Comparison of ENCODE assay signal across 9 mouse cellular contexts in the genomic region with DNA sequence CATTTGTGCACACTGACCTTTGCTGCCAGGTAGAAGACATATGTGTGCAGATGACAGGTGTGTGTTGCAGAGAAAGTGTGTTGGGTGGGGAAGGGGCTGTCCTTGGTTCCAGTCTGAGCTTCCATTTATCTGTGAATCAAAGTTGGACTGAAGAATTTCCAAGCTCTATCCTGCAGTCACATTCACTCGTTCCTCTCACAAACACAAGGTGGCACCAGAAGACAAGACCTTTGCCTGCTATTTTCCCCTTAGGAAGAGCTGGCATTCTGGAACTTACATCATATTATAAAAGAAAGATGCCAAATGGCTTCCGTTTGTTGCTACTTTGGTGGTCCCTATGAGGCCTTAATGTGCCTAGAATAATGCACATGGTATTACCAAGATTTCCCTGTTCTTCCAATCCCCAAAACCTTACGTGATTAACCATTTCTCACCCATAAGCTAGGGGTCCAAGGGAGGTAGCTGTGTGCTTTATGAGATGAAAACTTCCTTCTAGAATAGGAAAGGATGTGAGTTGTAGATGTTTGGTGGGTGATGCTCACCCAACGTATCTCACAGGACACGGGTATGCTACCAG. TPM values are rescaled to one million over a fixed set of nuclear protein-coding genes. Genes with fewer than 3 reads are reported as not detected.
A peak's percentile ranks its signal among the peaks of the same experiment; 100 is the strongest.
DNase-seq lines count a peak whose midpoint lies in the region; TF ChIP-seq lines count a peak whose summit lies in the region.
"Had no signal": no experiment of that assay in that cellular context is flagged by ENCODE, and none has a peak within 500 bp of the region (broad histone marks: within the 10 kb centered on the region; RNA-seq: fewer than 3 reads in every experiment).

No protein-coding gene starts in this region.

- 0 out of 2 replicates have a peak, but pooled peaks cover 8% of the 10 kb centered on the region for H3K4me1 ChIP-seq in hindbrain, embryonic 10.5 days (replicated peaks)
- H3K4me1 ChIP-seq in small intestine, adult 2 months (ENCODE audit: control insufficient read depth, insufficient read depth, insufficient read length, low read length): peaks cover 9% of the 10 kb centered on the region; the same call in 1 of the 2 replicates
- H3K4me1 ChIP-seq: megakaryocyte, embryonic 14.5 days had no signal

- peak; percentile 39 for DNase-seq in 416B (ENCODE audit: low read depth)
- DNase-seq in Muller cell, postnatal 12 days (ENCODE audit: inconsistent ontology term): peak; percentile 70
- DNase-seq in embryo, embryonic 10 days (ENCODE audit: low spot score): peak; percentile 86
- peak; percentile 37 for DNase-seq in hindbrain, embryonic 10.5 days (ENCODE audit: low spot score)
- DNase-seq in layer of hippocampus, adult 2 months (ENCODE audit: low spot score in 2 of 2): peak; percentile 41 to 62
- peak; percentile 75 for DNase-seq in lung, postnatal 25 days (ENCODE audit: low spot score)
- DNase-seq in thymus, postnatal 25 days: no peak

- H3K9me3 ChIP-seq in hindbrain, embryonic 10.5 days: no peaks in the 10 kb centered on the region
- H3K9me3 ChIP-seq: megakaryocyte, embryonic 14.5 days had no signal

- 55% methylated on average over 5 of the region's 5 CpGs for WGBS in hindbrain, embryonic 10.5 days
- WGBS in small intestine, adult 2 months: 44% methylated on average over 5 of the region's 5 CpGs

- peak; percentile 92 for TF ChIP-seq CTCF in layer of hippocampus, adult 2 months (conservative IDR thresholded peaks at IDR 0.05)
- 0 out of 2 replicates have a peak, but pooled peaks have one; percentile 11 for TF ChIP-seq CTCF in small intestine, adult 2 months (IDR thresholded peaks at IDR 0.05; ENCODE audit: extremely low read depth, insufficient read length, insufficient replicate concordance, low read depth, low read length)

- TF ChIP-seq POLR2A in small intestine, adult 2 months (IDR thresholded peaks at IDR 0.05; ENCODE audit: low read depth, low read length): no peak

- H3K27me3 ChIP-seq in hindbrain, embryonic 10.5 days (ENCODE audit: insufficient read depth, poor library complexity, severe bottlenecking): no peaks in the 10 kb centered on the region
- H3K27me3 ChIP-seq in small intestine, adult 2 months (ENCODE audit: control insufficient read depth, insufficient read depth, low read length): no peaks in the 10 kb centered on the region

- no peak overlapping the region for H3K27ac ChIP-seq in hindbrain, embryonic 10.5 days
- no peak overlapping the region for H3K27ac ChIP-seq in layer of hippocampus, adult 2 months
- H3K27ac ChIP-seq in small intestine, adult 2 months (ENCODE audit: insufficient read depth, low read depth, low read length): no peak overlapping the region

- H3K4me3 ChIP-seq in hindbrain, embryonic 10.5 days: no peak overlapping the region
- H3K4me3 ChIP-seq in layer of hippocampus, adult 2 months: no peak overlapping the region
- H3K4me3 ChIP-seq in small intestine, adult 2 months (ENCODE audit: low read depth, low read length): no peak overlapping the region
- H3K4me3 ChIP-seq: megakaryocyte, embryonic 14.5 days had no signal

- H3K36me3 ChIP-seq in hindbrain, embryonic 10.5 days: peaks cover 4% of the 10 kb centered on the region; the same call in 1 of the 2 replicates
- H3K36me3 ChIP-seq in small intestine, adult 2 months (ENCODE audit: control insufficient read depth, insufficient read depth, low read length): no peaks in the 10 kb centered on the region

RNA-seq across cellular contexts. Expression of a gene that starts 45.1 kb away (rescaled TPM):
- polyA plus RNA-seq in hindbrain, embryonic 10.5 days (2016; fragmentation: Nextera tagmentation; extraction: Ambion mirVana): 6.5 and 7.4 TPM in 2 replicates
- 1 to 10 TPM; 2.0 to 2.3 TPM for total RNA-seq in layer of hippocampus, adult 2 months (2021)
- polyA plus RNA-seq in small intestine, adult 2 months (2012; rRNA removed): 71.5 and 111 TPM in 2 replicates

RNA-seq across cellular contexts. Expression of a gene that starts 53.3 kb away (rescaled TPM):
- 0.85 and 0.90 TPM in 2 replicates for polyA plus RNA-seq in hindbrain, embryonic 10.5 days (2016; fragmentation: Nextera tagmentation; extraction: Ambion mirVana)
- under 1 TPM; 0.42 to 0.82 TPM for total RNA-seq in layer of hippocampus, adult 2 months (2021)
- polyA plus RNA-seq in small intestine, adult 2 months (2012; rRNA removed): 0.03 and 0.04 TPM in 2 replicates
